Mouse (Mus musculus) liver, adult 2 months (tissue): Measurements from ENCODE around the gene Ap3d1.

Experiments used
- CTCF ChIP-seq: fragments of 200-500 bp; IDR thresholded peaks from 2 replicates; pipeline ENCODE4 v1.5.1; 2011; ENCODE audit warnings: low read depth, low read length, control low read depth
- POLR2A ChIP-seq: fragments of 200-500 bp; IDR thresholded peaks from 2 replicates; pipeline ENCODE4 v1.6.1; 2011; ENCODE audit warnings: low read length, control low read depth; ENCODE audit not compliant: insufficient read depth; ENCODE audit errors: extremely low read depth

DNA sequence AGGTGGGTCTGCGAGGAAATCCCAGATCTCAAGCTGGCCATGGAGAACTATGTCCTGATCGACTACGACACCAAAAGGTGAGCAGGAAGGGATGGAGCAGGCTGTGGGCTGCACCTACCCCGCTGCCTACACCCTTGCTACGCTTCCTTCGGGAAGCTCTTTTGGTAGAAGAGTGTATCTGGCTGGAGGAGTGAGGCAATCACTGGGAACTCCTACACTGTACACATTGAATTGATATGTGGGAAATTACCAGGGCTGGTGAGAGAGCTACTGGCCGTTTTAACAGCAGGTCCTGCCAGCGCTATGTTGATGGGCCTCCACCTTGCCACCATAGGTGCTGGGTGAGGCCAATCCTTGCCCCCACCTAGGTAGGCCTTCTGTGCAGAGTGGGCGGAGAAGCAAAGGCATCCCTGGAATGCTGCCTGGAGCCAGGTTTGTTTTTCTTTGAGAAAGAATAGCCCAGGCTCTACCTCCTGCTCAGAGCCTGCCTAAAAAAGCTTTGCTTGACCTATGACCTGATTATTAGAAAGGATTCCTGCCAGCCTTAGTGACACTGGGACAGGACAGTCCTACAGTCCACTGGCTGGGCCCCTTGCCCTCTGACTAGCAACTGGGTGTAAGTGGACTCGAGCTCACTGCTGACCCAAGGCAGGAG lies 24.2 kb upstream of the Ap3d1 start:
- TF ChIP-seq CTCF, result no peak
- no peak for TF ChIP-seq POLR2A
